Mouse (Mus musculus) forebrain, embryonic 11.5 days (tissue): ENCODE results near the gene Tyrp1. TPM values are rescaled to one million over a fixed set of nuclear protein-coding genes. Genes with fewer than 3 reads are reported as not detected.
A peak's percentile ranks its signal among the peaks of the same experiment; 100 is the strongest.

Experiments
- ATAC-seq: fragments of 200-750 bp; cut with Nextera tagmentation; replicated peaks from 2 replicates; pipeline ENCODE4 v1.8.0; 2017; ENCODE audit warnings: moderate TSS enrichment; ENCODE audit not compliant: low FRiP score
- DNase-seq: peaks from one replicate; pipeline ENCODE4 v3.0.0-alpha.2; 2017; ENCODE audit warnings: low spot score
- H3K27ac ChIP-seq: fragments of 300-500 bp; sonication (generic); 2 replicates; pipeline ENCODE4 v1.5.1; 2014; ENCODE audit warnings: low read depth, low read length
- H3K27me3 ChIP-seq: fragments of 300-500 bp; sonication (generic); 2 replicates; pipeline ENCODE4 v1.6.1; 2014; ENCODE audit warnings: mild to moderate bottlenecking, low read length, mixed read lengths; ENCODE audit not compliant: control insufficient read depth, insufficient read depth
- H3K36me3 ChIP-seq: fragments of 300-500 bp; sonication (generic); 2 replicates; pipeline ENCODE4 v1.6.1; 2014; ENCODE audit warnings: mild to moderate bottlenecking, low read length, moderate library complexity, mixed read lengths; ENCODE audit not compliant: control insufficient read depth, insufficient read depth
- H3K4me1 ChIP-seq: fragments of 300-500 bp; sonication (generic); replicated peaks from 2 replicates; pipeline ENCODE4 v1.6.1; 2014; ENCODE audit warnings: low read length, mixed read lengths; ENCODE audit not compliant: control insufficient read depth, insufficient read depth
- H3K4me2 ChIP-seq: fragments of 300-500 bp; sonication (generic); 2 replicates; pipeline ENCODE4 v1.6.1; 2014; ENCODE audit warnings: low read depth, mild to moderate bottlenecking, low read length, moderate library complexity, mixed read lengths; ENCODE audit not compliant: severe bottlenecking
- H3K4me3 ChIP-seq: fragments of 300-500 bp; sonication (generic); 2 replicates; pipeline ENCODE4 v1.5.1; 2014; ENCODE audit warnings: low read depth, low read length
- H3K9ac ChIP-seq: fragments of 300-500 bp; sonication (generic); 2 replicates; pipeline ENCODE4 v1.6.1; 2014; ENCODE audit warnings: low read length
- H3K9me3 ChIP-seq: fragments of 300-500 bp; sonication (generic); 2 replicates; pipeline ENCODE4 v1.6.1; 2016; ENCODE audit warnings: low read length, mixed read lengths; ENCODE audit not compliant: control insufficient read depth
- WGBS: fragments of 180-500 bp; shearing (Covaris S2); extraction: QIAGEN DNeasy Blood & Tissue Kit; methylation state at CpG from one replicate; pipeline ENCODE4 v1.1.7; 2014; 5-methylcytosine and 5-hydroxymethylcytosine counted together
- polyA plus RNA-seq: library from polyadenylated mRNA; unstranded; fragments of >200 nt; fragmentation: Nextera tagmentation; extraction: Ambion mirVana; gene quantifications from 2 replicates; pipeline ENCODE4 v1.2.1, GENCODE M21; 2014

Tyrp1 gene
- 0.11 TPM in 1 of 2 replicates, not detected in the other for polyA plus RNA-seq

- Histone ChIP-seq H3K27ac (no peak within 1 kb of the TSS), H3K4me2 (no peak within 1 kb of the TSS), H3K9ac (no peak within 1 kb of the TSS), H3K27me3 (no peaks in the 10 kb centered on the region), H3K9me3 (no peaks in the 10 kb centered on the region), H3K4me3 (no peak within 1 kb of the TSS), H3K36me3 (no peaks in the 10 kb centered on the region), H3K4me1 (no peaks in the 10 kb centered on the region)
- ATAC-seq, result peak; percentile 60; the same call in 1 of the 2 replicates
- no peak for DNase-seq
- 19% methylated on average over 3 of the region's 3 CpGs for WGBS
Measured at GRCm38 (mm10) chr4:80834050-80834449, at the start of gene Tyrp1. Tyrp1 (plus strand) TSS chr4:80834123.

- WGBS, result 84% methylated on average over 1 of the region's 1 CpGs
- H3K9me3 ChIP-seq, result no peaks in the 10 kb centered on the region
- H3K4me3 ChIP-seq, result no peak overlapping the region
- no peaks in the 10 kb centered on the region for H3K36me3 ChIP-seq
- ATAC-seq (no peak), DNase-seq (no peak)
- H3K4me1 ChIP-seq, result no peaks in the 10 kb centered on the region
- no peak overlapping the region for H3K9ac ChIP-seq
- H3K4me2 ChIP-seq, result no peak overlapping the region
- no peak overlapping the region for H3K27ac ChIP-seq
- no peaks in the 10 kb centered on the region for H3K27me3 ChIP-seq
Measured at GRCm38 (mm10) chr4:80788339-80788738, 45.6 kb upstream of the Tyrp1 start.

- no peak overlapping the region for H3K4me2 ChIP-seq
- DNase-seq, result no peak
- H3K27ac ChIP-seq, result no peak overlapping the region
- no peaks in the 10 kb centered on the region for H3K4me1 ChIP-seq
- no peaks in the 10 kb centered on the region for H3K27me3 ChIP-seq
- no peaks in the 10 kb centered on the region for H3K36me3 ChIP-seq
- H3K4me3 ChIP-seq, result no peak overlapping the region
- ATAC-seq, result no peak
- no peak overlapping the region for H3K9ac ChIP-seq
- H3K9me3 ChIP-seq, result no peaks in the 10 kb centered on the region
Measured at GRCm38 (mm10) chr4:80819511-80819910, 14.4 kb upstream of the Tyrp1 start.

GRCm38 (mm10) chr4:80821945-80822344 is 12.0 kb upstream of the Tyrp1 start:
- H3K4me3 ChIP-seq, result no peak overlapping the region
- no peak overlapping the region for H3K27ac ChIP-seq
- WGBS, result 87% methylated on average over 3 of the region's 3 CpGs
- ATAC-seq (no peak), DNase-seq (no peak)
- no peaks in the 10 kb centered on the region for H3K27me3 ChIP-seq
- no peaks in the 10 kb centered on the region for H3K9me3 ChIP-seq
- H3K4me1 ChIP-seq, result no peaks in the 10 kb centered on the region
- H3K4me2 ChIP-seq, result no peak overlapping the region
- H3K36me3 ChIP-seq, result no peaks in the 10 kb centered on the region
- H3K9ac ChIP-seq, result no peak overlapping the region

- no peak for ATAC-seq
Measured at GRCm38 (mm10) chr4:80828232-80828631, 5.7 kb upstream of the Tyrp1 start.

GRCm38 (mm10) chr4:80839317-80839716 is 5.4 kb downstream of the Tyrp1 start:
- 87% methylated on average over 4 of the region's 4 CpGs for WGBS
- H3K4me2 ChIP-seq, result no peak overlapping the region
- H3K9ac ChIP-seq, result no peak overlapping the region
- no peaks in the 10 kb centered on the region for H3K9me3 ChIP-seq
- no peak for ATAC-seq
- H3K27me3 ChIP-seq, result no peaks in the 10 kb centered on the region
- no peak for DNase-seq
- no peaks in the 10 kb centered on the region for H3K4me1 ChIP-seq
- H3K27ac ChIP-seq, result no peak overlapping the region
- no peaks in the 10 kb centered on the region for H3K36me3 ChIP-seq
- H3K4me3 ChIP-seq, result no peak overlapping the region

More at GRCm38 (mm10) chr4:80828232-80828631, 5.7 kb upstream of the Tyrp1 start:
- H3K9ac ChIP-seq, result no peak overlapping the region
- no peaks in the 10 kb centered on the region for H3K9me3 ChIP-seq
- no peak overlapping the region for H3K4me3 ChIP-seq
- no peaks in the 10 kb centered on the region for H3K4me1 ChIP-seq
- DNase-seq, result no peak
- 55% methylated on average over 2 of the region's 2 CpGs for WGBS
- no peaks in the 10 kb centered on the region for H3K36me3 ChIP-seq
- no peak overlapping the region for H3K4me2 ChIP-seq
- no peak overlapping the region for H3K27ac ChIP-seq
- H3K27me3 ChIP-seq, result no peaks in the 10 kb centered on the region

- H3K4me3 ChIP-seq, result no peak overlapping the region
- WGBS, result 77% methylated on average over 1 of the region's 1 CpGs
- H3K4me2 ChIP-seq, result no peak overlapping the region
- ATAC-seq (no peak), DNase-seq (no peak)
- no peaks in the 10 kb centered on the region for H3K36me3 ChIP-seq
- H3K27ac ChIP-seq, result no peak overlapping the region
- H3K4me1 ChIP-seq, result no peaks in the 10 kb centered on the region
- no peak overlapping the region for H3K9ac ChIP-seq
- no peaks in the 10 kb centered on the region for H3K9me3 ChIP-seq
- H3K27me3 ChIP-seq, result no peaks in the 10 kb centered on the region
Measured at GRCm38 (mm10) chr4:80841980-80842379, 8.1 kb downstream of the Tyrp1 start.

- DNase-seq (no peak), ATAC-seq (no peak)
- Histone ChIP-seq H3K27ac (no peak overlapping the region), H3K4me2 (no peak overlapping the region), H3K9ac (no peak overlapping the region), H3K4me1 (no peaks in the 10 kb centered on the region), H3K27me3 (no peaks in the 10 kb centered on the region), H3K4me3 (no peak overlapping the region), H3K36me3 (no peaks in the 10 kb centered on the region), H3K9me3 (no peaks in the 10 kb centered on the region)
Measured at GRCm38 (mm10) chr4:80843752-80844151, 9.8 kb downstream of the Tyrp1 start.

- DNase-seq (no peak), ATAC-seq (no peak)
- 84% methylated on average over 3 of the region's 3 CpGs for WGBS
- H3K9ac ChIP-seq, result no peak overlapping the region
- no peak overlapping the region for H3K4me2 ChIP-seq
- no peak overlapping the region for H3K27ac ChIP-seq
- no peaks in the 10 kb centered on the region for H3K36me3 ChIP-seq
- no peaks in the 10 kb centered on the region for H3K27me3 ChIP-seq
- H3K4me3 ChIP-seq, result no peak overlapping the region
- H3K9me3 ChIP-seq, result no peaks in the 10 kb centered on the region
- no peaks in the 10 kb centered on the region for H3K4me1 ChIP-seq
Measured at GRCm38 (mm10) chr4:80846052-80846451, 12.1 kb downstream of the Tyrp1 start.
